Mouse (Mus musculus) limb, embryonic 14.5 days (tissue): ENCODE data around the gene Tlk2. TPM values are rescaled to one million over a fixed set of nuclear protein-coding genes. Genes with fewer than 3 reads are reported as not detected.

Source experiments
- ATAC-seq: fragments of 200-750 bp; cut with Nextera tagmentation; 2 replicates; pipeline ENCODE4 v1.8.0; 2017; ENCODE audit warnings: low read depth, moderate number of reproducible peaks, moderate TSS enrichment; ENCODE audit not compliant: low FRiP score
- DNase-seq: peaks from one replicate; pipeline ENCODE4 v3.0.0-alpha.2; 2015; ENCODE audit warnings: low spot score
- H3K27ac ChIP-seq: fragments of 300-500 bp; sonication (generic); replicated peaks from 2 replicates; pipeline ENCODE4 v1.5.1; 2014; ENCODE audit warnings: low read depth, mild to moderate bottlenecking, low read length, moderate library complexity, mixed read lengths
- H3K27me3 ChIP-seq: fragments of 300-500 bp; sonication (generic); 2 replicates; pipeline ENCODE4 v1.6.1; 2014; ENCODE audit warnings: low read length, mixed read lengths; ENCODE audit not compliant: control insufficient read depth, insufficient read depth
- H3K36me3 ChIP-seq: fragments of 300-500 bp; sonication (generic); 2 replicates; pipeline ENCODE4 v1.6.1; 2014; ENCODE audit warnings: mild to moderate bottlenecking, low read length, moderate library complexity, mixed read lengths; ENCODE audit not compliant: control insufficient read depth, insufficient read depth
- H3K4me1 ChIP-seq: fragments of 300-500 bp; sonication (generic); 2 replicates; pipeline ENCODE4 v1.6.1; 2014; ENCODE audit warnings: antibody characterized with exemption, low read length, mixed read lengths; ENCODE audit not compliant: control insufficient read depth, insufficient read depth
- H3K4me2 ChIP-seq: fragments of 300-500 bp; sonication (generic); replicated peaks from 2 replicates; pipeline ENCODE4 v1.6.1; 2014; ENCODE audit warnings: low read depth, mild to moderate bottlenecking, low read length, moderate library complexity; ENCODE audit not compliant: severe bottlenecking
- H3K4me3 ChIP-seq: fragments of 300-500 bp; sonication (generic); replicated peaks from 2 replicates; pipeline ENCODE4 v1.5.1; 2014; ENCODE audit warnings: low read length
- H3K9ac ChIP-seq: fragments of 300-500 bp; sonication (generic); 2 replicates; pipeline ENCODE4 v1.6.1; 2014; ENCODE audit warnings: mild to moderate bottlenecking, low read depth, low read length, moderate library complexity; ENCODE audit not compliant: severe bottlenecking
- H3K9me3 ChIP-seq: fragments of 300-500 bp; sonication (generic); 2 replicates; pipeline ENCODE4 v1.6.1; 2016; ENCODE audit warnings: low read length; ENCODE audit not compliant: control insufficient read depth
- POLR2A ChIP-seq: fragments of 200-500 bp; IDR thresholded peaks from 2 replicates; pipeline ENCODE4 v1.8.0; 2012; ENCODE audit warnings: inconsistent platforms, mild to moderate bottlenecking, moderate library complexity, borderline replicate concordance; ENCODE audit not compliant: insufficient read depth, insufficient read length; ENCODE audit errors: extremely low read depth
- WGBS: fragments of 180-500 bp; shearing (Covaris S2); extraction: QIAGEN DNeasy Blood & Tissue Kit; methylation state at CpG from one replicate; pipeline ENCODE4 v1.1.7; 2014; 5-methylcytosine and 5-hydroxymethylcytosine counted together
- polyA plus RNA-seq, 2 experiments: library from polyadenylated mRNA; depleted of rRNA in 1 of 2; stranded (reverse) in 1 of 2; unstranded in 1 of 2; fragments of >200 nt; fragmentation: Nextera tagmentation in 1 of 2; extraction: Ambion mirVana in 1 of 2; gene quantifications; 2 replicates each; pipeline versions ENCODE4 v1.2.1 to v1.2.3; 2012 to 2014

Gene Tlk2
- polyA plus RNA-seq, 2 experiments = 27.8 to 49.9 TPM

DNA sequence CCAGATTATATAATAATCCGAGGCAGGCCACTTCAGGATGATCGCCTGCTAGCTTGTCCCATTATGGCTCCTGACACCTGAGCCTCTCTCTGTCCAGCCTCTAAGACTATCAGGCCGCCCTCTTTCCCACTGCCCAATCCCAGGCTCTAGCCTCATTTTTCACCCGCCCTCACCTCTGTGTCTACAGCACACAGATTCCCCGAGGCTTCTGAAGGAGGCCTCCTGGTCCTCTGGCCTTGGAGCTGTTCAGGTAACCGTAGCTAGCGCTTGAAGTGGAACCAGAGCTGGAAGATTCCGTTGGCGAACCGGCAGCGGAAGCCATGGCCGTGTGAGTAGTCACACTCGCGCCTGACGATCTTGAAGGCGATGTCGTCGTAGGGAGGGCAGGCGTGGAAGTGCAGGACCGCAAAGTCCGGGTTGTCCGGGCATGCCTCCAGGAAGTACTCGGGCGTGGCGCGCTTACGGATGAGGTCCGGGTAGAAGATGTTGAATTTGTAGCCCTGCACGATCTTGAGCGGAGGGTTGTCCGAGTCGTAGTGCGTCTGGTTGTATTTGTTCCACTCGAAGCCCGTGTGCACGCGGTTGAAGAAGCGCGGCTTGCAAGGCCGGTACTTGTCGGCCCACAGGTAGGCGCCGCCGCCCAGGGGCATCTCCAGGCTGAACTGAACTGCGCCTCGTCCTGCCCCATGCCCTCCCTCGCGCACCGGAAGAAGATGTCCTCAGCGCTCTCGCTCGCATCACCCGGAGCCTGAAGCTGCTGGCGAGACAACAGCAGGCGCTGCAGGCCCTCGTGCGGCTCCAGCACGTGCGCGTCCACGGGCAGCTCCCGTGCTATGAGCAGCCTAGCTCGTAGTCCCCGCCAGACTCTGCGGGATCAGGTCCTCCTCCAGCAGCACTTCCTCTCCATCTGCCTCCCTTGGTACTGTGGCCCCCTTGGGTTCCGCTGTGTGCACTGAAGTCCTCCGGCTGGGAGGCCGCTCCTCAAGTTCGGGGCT, 13.8 kb upstream of the Tlk2 start:
- Histone ChIP-seq H3K36me3 (no peaks in the 10 kb centered on the region), H3K4me2 (no peak overlapping the region), H3K9ac (no peak overlapping the region), H3K27me3 (no peaks in the 10 kb centered on the region), H3K9me3 (peaks cover 17% of the 10 kb centered on the region), H3K27ac (no peak overlapping the region), H3K4me1 (no peaks in the 10 kb centered on the region), H3K4me3 (no peak overlapping the region)
- WGBS = 84% methylated on average over 69 of the region's 69 CpGs
- no peak for DNase-seq
- TF ChIP-seq POLR2A = no peak
- ATAC-seq = no peak

DNA sequence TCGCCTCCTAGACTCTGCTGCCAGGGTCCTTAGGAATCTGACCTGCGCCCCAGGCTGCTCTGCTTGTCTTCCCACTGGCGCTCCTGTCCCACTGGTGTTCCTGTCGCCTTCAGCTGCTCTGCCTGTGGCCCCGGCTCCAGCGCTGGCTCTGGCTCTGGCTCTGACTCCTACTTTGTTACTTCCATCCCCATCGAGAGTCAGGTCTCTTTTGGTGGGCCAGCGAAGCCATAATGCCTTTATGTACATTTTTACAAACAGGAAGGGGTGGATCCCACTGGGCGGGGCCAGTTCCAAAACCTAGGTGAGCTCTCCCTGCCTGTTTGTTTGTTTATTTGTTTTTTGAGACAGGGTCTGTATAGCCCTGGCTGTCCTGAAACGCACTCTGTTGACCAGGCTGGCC, 11.8 kb upstream of the Tlk2 start:
- 89% methylated on average over 10 of the region's 10 CpGs for WGBS
- ATAC-seq = no peak

DNA sequence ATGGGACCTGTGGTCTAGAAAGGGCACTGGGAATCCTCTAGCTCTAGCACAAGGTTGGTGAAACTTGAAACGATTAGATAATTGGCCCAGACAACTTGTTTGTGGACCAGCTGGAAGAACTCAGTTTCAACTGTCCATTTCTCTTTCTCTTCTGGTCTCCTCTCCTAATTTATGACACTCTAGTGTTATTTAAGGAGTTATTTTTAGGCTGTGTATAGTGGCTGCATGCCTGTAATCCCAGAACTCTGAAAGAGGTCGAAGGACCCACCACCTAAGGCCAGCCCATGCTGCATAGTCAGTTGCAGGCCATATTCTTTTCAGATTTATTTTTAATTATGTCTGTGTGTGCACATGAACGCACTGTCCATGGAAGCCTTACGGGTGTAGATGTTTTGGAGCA, 916 bp downstream of the Tlk2 start:
- no peak for DNase-seq
- Histone ChIP-seq H3K9ac (no peak overlapping the region), H3K4me1 (peaks cover 16% of the 10 kb centered on the region), H3K27ac (no peak overlapping the region), H3K9me3 (no peaks in the 10 kb centered on the region), H3K36me3 (peaks cover 9% of the 10 kb centered on the region), H3K27me3 (no peaks in the 10 kb centered on the region), H3K4me2 (peak overlapping the region; percentile 70; the same call in 1 of the 2 replicates), H3K4me3 (no peak overlapping the region; the same call in 1 of the 2 replicates)
- WGBS = 89% methylated on average over 4 of the region's 4 CpGs
- TF ChIP-seq POLR2A = no peak
- ATAC-seq = no peak

More for the DNA sequence above, 11.8 kb upstream of the Tlk2 start:
- Histone ChIP-seq H3K4me3 (no peak overlapping the region), H3K4me2 (no peak overlapping the region), H3K36me3 (no peaks in the 10 kb centered on the region), H3K27me3 (no peaks in the 10 kb centered on the region), H3K9me3 (peaks cover 17% of the 10 kb centered on the region), H3K27ac (no peak overlapping the region), H3K4me1 (no peaks in the 10 kb centered on the region), H3K9ac (no peak overlapping the region)
- DNase-seq = no peak
- no peak for TF ChIP-seq POLR2A

DNA sequence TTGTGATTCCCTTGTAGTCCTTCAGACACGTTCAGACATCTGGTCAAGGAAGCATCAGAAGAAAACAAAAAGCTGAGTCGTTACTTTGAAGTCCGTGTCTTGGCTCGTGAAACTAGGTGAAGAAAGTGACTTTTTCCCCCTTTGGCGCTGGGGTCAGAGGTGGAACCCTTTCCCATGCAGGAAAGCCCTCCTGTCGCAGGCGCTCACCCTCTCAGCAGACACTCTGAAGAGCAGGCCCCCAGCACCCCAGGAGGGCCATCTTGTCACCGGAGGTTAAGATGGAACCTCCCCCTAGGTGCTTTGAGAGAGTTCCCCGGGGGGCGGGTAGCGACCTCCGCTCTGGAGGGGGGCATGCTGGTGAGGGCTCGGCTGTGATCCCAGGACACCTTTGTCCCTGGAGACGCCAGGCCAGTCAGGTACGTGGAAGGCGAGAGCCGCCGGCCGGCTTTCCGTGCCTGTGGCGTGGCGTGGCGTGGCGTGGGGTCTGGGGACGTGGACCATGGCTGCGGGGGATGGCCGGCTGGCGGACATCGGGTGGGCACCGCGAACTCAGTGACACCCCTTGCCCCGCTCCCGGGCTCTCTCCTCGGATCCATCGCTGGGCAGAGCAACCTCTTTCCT, 2.0 kb downstream of the Tlk2 start:
- Histone ChIP-seq H3K9ac (peak overlapping the region; percentile 99), H3K27ac (peak overlapping the region; percentile 93), H3K36me3 (peaks cover 18% of the 10 kb centered on the region), H3K4me3 (peak overlapping the region; percentile 94), H3K9me3 (no peaks in the 10 kb centered on the region), H3K27me3 (no peaks in the 10 kb centered on the region), H3K4me1 (peaks cover 16% of the 10 kb centered on the region), H3K4me2 (peak overlapping the region; percentile 70)
- peak; percentile 13; the same call in 1 of the 2 replicates for ATAC-seq
- DNase-seq = no peak
- under 1% methylated on average over 24 of the region's 35 CpGs for WGBS
- TF ChIP-seq POLR2A = no peak

DNA sequence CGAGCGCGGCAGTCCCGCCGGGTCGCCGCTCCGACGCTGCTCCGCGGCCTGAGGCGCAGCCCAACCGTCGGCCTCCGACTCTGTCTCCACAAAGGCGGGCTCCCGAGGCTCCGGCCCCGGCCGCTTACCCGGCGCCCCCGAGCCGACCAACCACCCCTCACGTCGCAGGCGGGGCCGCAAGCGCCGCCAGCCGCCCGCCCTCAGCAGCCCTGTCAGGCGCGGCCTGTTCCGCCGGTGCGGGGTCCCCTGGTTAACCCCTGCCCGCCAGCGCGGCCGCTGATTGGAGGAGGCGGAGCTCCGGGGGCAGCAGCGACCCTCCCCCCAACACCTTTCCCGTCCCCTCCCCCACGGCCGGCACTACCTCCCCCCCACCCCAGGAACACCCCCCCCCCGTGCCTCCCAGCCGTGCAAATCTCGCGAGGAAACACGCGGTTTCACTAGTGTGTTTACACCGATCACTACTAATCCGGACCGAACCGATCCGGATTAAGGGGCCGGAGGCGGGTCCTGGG, 2.6 kb downstream of the Tlk2 start:
- H3K4me2 ChIP-seq = peak overlapping the region; percentile 70
- peaks cover 23% of the 10 kb centered on the region for H3K36me3 ChIP-seq
- DNase-seq = peak; percentile 94
- peak; percentile 97 for ATAC-seq
- peaks cover 16% of the 10 kb centered on the region for H3K4me1 ChIP-seq
- H3K9me3 ChIP-seq = no peaks in the 10 kb centered on the region
- 2% methylated on average over 29 of the region's 60 CpGs for WGBS
- H3K27ac ChIP-seq = peak overlapping the region; percentile 94
- H3K4me3 ChIP-seq = peak overlapping the region; percentile 94
- TF ChIP-seq POLR2A = peak; percentile 86
- H3K27me3 ChIP-seq = no peaks in the 10 kb centered on the region
- peak overlapping the region; percentile 99 for H3K9ac ChIP-seq
